Comparison of ENCODE assay signal across 28 mouse cellular contexts in genomic region chr1:130828656-130829055, GRCm38 (mm10). TPM values are rescaled to one million over a fixed set of nuclear protein-coding genes. Genes with fewer than 3 reads are reported as not detected.
DNase-seq lines count a peak whose midpoint lies in the region; ATAC-seq and TF ChIP-seq lines count a peak whose summit lies in the region.
"Had no signal": no experiment of that assay in that cellular context is flagged by ENCODE, and none has a peak within 500 bp of the region (broad histone marks: within the 10 kb centered on the region; RNA-seq: fewer than 3 reads in every experiment).

No protein-coding gene starts in this region.

- DNase-seq in cerebellum, postnatal 4 days (ENCODE audit: low spot score in 2 of 2): no peak
- peak; percentile 93 for DNase-seq in liver, adult 2 months (ENCODE audit: extremely low read depth, low read depth, low spot score)
- DNase-seq in lung, adult 2 months: no peak
- DNase-seq: adrenal gland, adult 8-10 months; adrenal gland, postnatal 36 days; B cell, adult 2 months; gastrocnemius, postnatal 14 days; heart, adult 2 months; heart, postnatal 14 days had no signal

- ATAC-seq in cerebellum, adult (ENCODE audit: insufficient number of reproducible peaks, low FRiP score, low TSS enrichment): peak; percentile 50; the same call in 1 of the 2 replicates
- no peak for ATAC-seq in intestine, postnatal 0 days
- no peak for ATAC-seq in intestine, embryonic 15.5 days
- ATAC-seq in liver, embryonic 12.5 days: no peak
- ATAC-seq: CD4-positive, CD25-positive, alpha-beta regulatory T cell, adult 4 months; forebrain, embryonic 15.5 days; hindbrain, postnatal 0 days had no signal

- TF ChIP-seq POLR2A in liver, adult 2 months (IDR thresholded peaks at IDR 0.05; ENCODE audit: extremely low read depth, insufficient read depth, low read length): no peak
- TF ChIP-seq POLR2A in small intestine, adult 2 months (IDR thresholded peaks at IDR 0.05; ENCODE audit: low read depth, low read length): no peak
- TF ChIP-seq POLR2A in lung, adult 2 months (IDR thresholded peaks at IDR 0.05; ENCODE audit: borderline replicate concordance, extremely low read depth, low read depth, low read length): no peak

- no peak overlapping the region for H3K9ac ChIP-seq in intestine, postnatal 0 days (ENCODE audit: low read depth, low read length)
- H3K9ac ChIP-seq in intestine, embryonic 15.5 days: no peak overlapping the region
- peak overlapping the region; percentile 3; the same call in 1 of the 2 replicates for H3K9ac ChIP-seq in liver, adult 2 months (ENCODE audit: low read depth, low read length)
- H3K9ac ChIP-seq in liver, embryonic 12.5 days: no peak overlapping the region
- H3K9ac ChIP-seq: embryonic facial prominence, embryonic 12.5 days; forebrain, embryonic 15.5 days; heart, embryonic 15.5 days; hindbrain, embryonic 13.5 days had no signal

- WGBS in intestine, postnatal 0 days: 67% methylated on average over 4 of the region's 4 CpGs
- WGBS in intestine, embryonic 15.5 days: 78% methylated on average over 4 of the region's 4 CpGs
- WGBS in liver, adult 2 months: 25% methylated on average over 4 of the region's 4 CpGs
- WGBS in liver, embryonic 12.5 days (ENCODE audit: insufficient replicate concordance): 59% methylated on average over 4 of the region's 4 CpGs
- WGBS in small intestine, adult 2 months: 23% methylated on average over 4 of the region's 4 CpGs
- 56% methylated on average over 4 of the region's 4 CpGs for WGBS in lung, adult 2 months

- H3K4me2 ChIP-seq in intestine, postnatal 0 days (replicated peaks; ENCODE audit: low read depth): peak overlapping the region; percentile 40
- H3K4me2 ChIP-seq in intestine, embryonic 15.5 days (replicated peaks): no peak overlapping the region
- no peak overlapping the region for H3K4me2 ChIP-seq in liver, embryonic 12.5 days
- H3K4me2 ChIP-seq: embryonic facial prominence, embryonic 12.5 days; forebrain, embryonic 15.5 days; heart, embryonic 11.5 days; heart, embryonic 15.5 days; hindbrain, embryonic 13.5 days had no signal

- no peak overlapping the region for H3K27ac ChIP-seq in intestine, postnatal 0 days (ENCODE audit: low read depth, low read length)
- no peak overlapping the region for H3K27ac ChIP-seq in intestine, embryonic 15.5 days
- peak overlapping the region; percentile 26 for H3K27ac ChIP-seq in liver, adult 2 months (replicated peaks; ENCODE audit: insufficient read depth, low read depth, low read length)
- H3K27ac ChIP-seq in liver, embryonic 12.5 days: no peak overlapping the region
- H3K27ac ChIP-seq in small intestine, adult 2 months (ENCODE audit: insufficient read depth, low read depth, low read length): peak overlapping the region; percentile 93
- H3K27ac ChIP-seq: embryonic facial prominence, embryonic 12.5 days; forebrain, embryonic 15.5 days; heart, adult 2 months; heart, embryonic 15.5 days; hindbrain, embryonic 13.5 days; hindbrain, postnatal 0 days had no signal

- no peaks in the 10 kb centered on the region for H3K36me3 ChIP-seq in intestine, postnatal 0 days (ENCODE audit: control insufficient read depth, insufficient read depth)
- H3K36me3 ChIP-seq in intestine, embryonic 15.5 days: no peaks in the 10 kb centered on the region
- H3K36me3 ChIP-seq in liver, adult 2 months (ENCODE audit: control insufficient read depth, insufficient read depth, low read length): no peaks in the 10 kb centered on the region
- H3K36me3 ChIP-seq in liver, embryonic 12.5 days: no peaks in the 10 kb centered on the region
- peaks cover 19% of the 10 kb centered on the region for H3K36me3 ChIP-seq in small intestine, adult 2 months (ENCODE audit: control insufficient read depth, insufficient read depth, low read length)
- H3K36me3 ChIP-seq: embryonic facial prominence, embryonic 12.5 days; forebrain, embryonic 15.5 days; G1E; heart, embryonic 15.5 days; hindbrain, embryonic 13.5 days had no signal

- H3K79me2 ChIP-seq in liver, adult 2 months (ENCODE audit: control insufficient read depth, insufficient read depth, low read length): peaks cover 17% of the 10 kb centered on the region

- no peaks in the 10 kb centered on the region for H3K9me3 ChIP-seq in intestine, postnatal 0 days (ENCODE audit: control insufficient read depth)
- H3K9me3 ChIP-seq in intestine, embryonic 15.5 days: no peaks in the 10 kb centered on the region
- H3K9me3 ChIP-seq in liver, embryonic 12.5 days (replicated peaks): no peaks in the 10 kb centered on the region
- H3K9me3 ChIP-seq: embryonic facial prominence, embryonic 12.5 days; forebrain, embryonic 15.5 days; G1E; heart, embryonic 15.5 days; hindbrain, embryonic 13.5 days had no signal

- 0 out of 2 replicates have a peak overlapping the region, but pooled peaks have one; percentile 5 for H3K4me3 ChIP-seq in intestine, postnatal 0 days (ENCODE audit: low read depth, low read length)
- H3K4me3 ChIP-seq in intestine, embryonic 15.5 days (replicated peaks): no peak overlapping the region
- no peak overlapping the region for H3K4me3 ChIP-seq in liver, adult 2 months (ENCODE audit: insufficient read depth, low read depth, low read length)
- H3K4me3 ChIP-seq in liver, embryonic 12.5 days: no peak overlapping the region
- H3K4me3 ChIP-seq in small intestine, adult 2 months (ENCODE audit: low read depth, low read length): peak overlapping the region; percentile 62
- no peak overlapping the region for H3K4me3 ChIP-seq in lung, adult 2 months (replicated peaks; ENCODE audit: extremely low read depth, low read depth, low read length)
- H3K4me3 ChIP-seq: embryonic facial prominence, embryonic 12.5 days; forebrain, embryonic 15.5 days; heart, adult 2 months; heart, embryonic 15.5 days; hindbrain, embryonic 13.5 days had no signal

- no peak for TF ChIP-seq CTCF in intestine, postnatal 0 days (IDR thresholded peaks at IDR 0.05; ENCODE audit: low read depth)
- TF ChIP-seq CTCF in liver, adult 2 months (IDR thresholded peaks at IDR 0.05; ENCODE audit: low read depth, low read length): no peak
- no peak for TF ChIP-seq CTCF in small intestine, adult 2 months (IDR thresholded peaks at IDR 0.05; ENCODE audit: extremely low read depth, insufficient read length, insufficient replicate concordance, low read depth, low read length)
- no peak for TF ChIP-seq CTCF in lung, adult 2 months (IDR thresholded peaks at IDR 0.05; ENCODE audit: insufficient read depth, low read length)

- H3K4me1 ChIP-seq in intestine, postnatal 0 days (replicated peaks; ENCODE audit: control insufficient read depth, insufficient read depth, low read length): 0 out of 2 replicates have a peak, but pooled peaks cover 5% of the 10 kb centered on the region
- peaks cover 3% of the 10 kb centered on the region; the same call in 1 of the 2 replicates for H3K4me1 ChIP-seq in intestine, embryonic 15.5 days (replicated peaks)
- peaks cover 38% of the 10 kb centered on the region for H3K4me1 ChIP-seq in liver, adult 2 months (ENCODE audit: control insufficient read depth, insufficient read depth, low read length)
- peaks cover 8% of the 10 kb centered on the region for H3K4me1 ChIP-seq in liver, embryonic 12.5 days
- peaks cover 14% of the 10 kb centered on the region; the same call in 1 of the 2 replicates for H3K4me1 ChIP-seq in small intestine, adult 2 months (ENCODE audit: control insufficient read depth, insufficient read depth, insufficient read length, low read length)
- no peaks in the 10 kb centered on the region for H3K4me1 ChIP-seq in lung, adult 2 months (ENCODE audit: control insufficient read depth, insufficient read depth, low read length)
- H3K4me1 ChIP-seq: embryonic facial prominence, embryonic 12.5 days; forebrain, embryonic 15.5 days; hindbrain, embryonic 13.5 days had no signal

- H3K27me3 ChIP-seq in intestine, postnatal 0 days (replicated peaks; ENCODE audit: control insufficient read depth, insufficient read depth, low read length): no peaks in the 10 kb centered on the region
- H3K27me3 ChIP-seq in intestine, embryonic 15.5 days (replicated peaks): no peaks in the 10 kb centered on the region
- H3K27me3 ChIP-seq in liver, adult 2 months (ENCODE audit: control insufficient read depth, insufficient read depth, low read length): no peaks in the 10 kb centered on the region
- H3K27me3 ChIP-seq in liver, embryonic 12.5 days (replicated peaks): no peaks in the 10 kb centered on the region
- no peaks in the 10 kb centered on the region for H3K27me3 ChIP-seq in small intestine, adult 2 months (ENCODE audit: control insufficient read depth, insufficient read depth, low read length)
- H3K27me3 ChIP-seq: embryonic facial prominence, embryonic 12.5 days; forebrain, embryonic 15.5 days; heart, embryonic 15.5 days; hindbrain, embryonic 13.5 days had no signal

RNA-seq across cellular contexts. Expression of gene Pigr, which starts 2.2 kb away (rescaled TPM):
- polyA plus RNA-seq in intestine, postnatal 0 days (2015; fragmentation: Nextera tagmentation; extraction: Ambion mirVana): 14.0 and 15.1 TPM in 2 replicates
- 0.96 and 2.5 TPM in 2 replicates for polyA plus RNA-seq in intestine, embryonic 15.5 days (2015; fragmentation: Nextera tagmentation; extraction: Ambion mirVana)
- total RNA-seq in liver, adult 2 months (2014; rRNA removed): 482 and 517 TPM in 2 replicates
- polyA plus RNA-seq in liver, adult 2 months (2012; rRNA removed): 579 and 633 TPM in 2 replicates
- polyA plus RNA-seq in liver, embryonic 12.5 days (2016; fragmentation: Nextera tagmentation; extraction: Ambion mirVana): 0.11 and 0.13 TPM in 2 replicates
- 747 and 1,110 TPM in 2 replicates for polyA plus RNA-seq in small intestine, adult 2 months (2012; rRNA removed)
- polyA plus RNA-seq in lung, adult 2 months (2012; rRNA removed): 15.2 and 21.6 TPM in 2 replicates
- total RNA-seq: gastrocnemius, postnatal 14 days; heart, adult 2 months; hematopoietic stem cell, adult 5-6 weeks; hindbrain, postnatal 0 days had no signal
- polyA plus RNA-seq: cortical plate, adult 2 months; embryonic facial prominence, embryonic 12.5 days; forebrain, embryonic 11.5 days; forebrain, embryonic 15.5 days; G1E; heart, embryonic 11.5 days; heart, embryonic 15.5 days; hindbrain, embryonic 13.5 days; hindbrain, postnatal 0 days had no signal

RNA-seq across cellular contexts. Expression of gene Fcamr, which starts 28.0 kb away (rescaled TPM):
- 0.17 TPM in 1 of 2 replicates, not detected in the other for polyA plus RNA-seq in intestine, postnatal 0 days (2015; fragmentation: Nextera tagmentation; extraction: Ambion mirVana)
- polyA plus RNA-seq in intestine, embryonic 15.5 days (2015; fragmentation: Nextera tagmentation; extraction: Ambion mirVana): 0.18 and 0.21 TPM in 2 replicates
- 0.13 and 0.55 TPM in 2 replicates for total RNA-seq in liver, adult 2 months (2014; rRNA removed)
- 0.09 TPM in 1 of 2 replicates, not detected in the other for polyA plus RNA-seq in liver, adult 2 months (2012; rRNA removed)
- polyA plus RNA-seq in liver, embryonic 12.5 days (2016; fragmentation: Nextera tagmentation; extraction: Ambion mirVana): not detected in 2 replicates
- 0.74 and 1.6 TPM in 2 replicates for polyA plus RNA-seq in small intestine, adult 2 months (2012; rRNA removed)
- polyA plus RNA-seq in lung, adult 2 months (2012; rRNA removed): 0.71 and 1.3 TPM in 2 replicates
- total RNA-seq: adrenal gland, postnatal 36 days; G1E; gastrocnemius, postnatal 14 days; hematopoietic stem cell, adult 5-6 weeks; hindbrain, postnatal 0 days had no signal
- polyA plus RNA-seq: cortical plate, adult 2 months; embryonic facial prominence, embryonic 12.5 days; forebrain, embryonic 11.5 days; forebrain, embryonic 15.5 days; G1E; hindbrain, embryonic 13.5 days; hindbrain, postnatal 0 days had no signal

RNA-seq across cellular contexts. Expression of gene Fcmr, which starts 36.8 kb away (rescaled TPM):
- 0.52 and 2.0 TPM in 2 replicates for polyA plus RNA-seq in intestine, postnatal 0 days (2015; fragmentation: Nextera tagmentation; extraction: Ambion mirVana)
- 2.8 and 5.7 TPM in 2 replicates for polyA plus RNA-seq in intestine, embryonic 15.5 days (2015; fragmentation: Nextera tagmentation; extraction: Ambion mirVana)
- total RNA-seq in liver, adult 2 months (2014; rRNA removed): 0.09 and 0.54 TPM in 2 replicates
- polyA plus RNA-seq in liver, adult 2 months (2012; rRNA removed): 0.81 and 2.6 TPM in 2 replicates
- polyA plus RNA-seq in liver, embryonic 12.5 days (2016; fragmentation: Nextera tagmentation; extraction: Ambion mirVana): not detected in 2 replicates
- polyA plus RNA-seq in small intestine, adult 2 months (2012; rRNA removed): 10.4 and 10.7 TPM in 2 replicates
- polyA plus RNA-seq in lung, adult 2 months (2012; rRNA removed): 21.9 and 25.0 TPM in 2 replicates
- total RNA-seq: adrenal gland, postnatal 36 days; G1E; gastrocnemius, postnatal 14 days; hematopoietic stem cell, adult 5-6 weeks had no signal
- polyA plus RNA-seq: embryonic facial prominence, embryonic 12.5 days; forebrain, embryonic 11.5 days; forebrain, embryonic 15.5 days; G1E had no signal

RNA-seq across cellular contexts. Expression of gene Il24, which starts 58.6 kb away (rescaled TPM):
- polyA plus RNA-seq in intestine, postnatal 0 days (2015; fragmentation: Nextera tagmentation; extraction: Ambion mirVana): not detected in 2 replicates
- polyA plus RNA-seq in intestine, embryonic 15.5 days (2015; fragmentation: Nextera tagmentation; extraction: Ambion mirVana): not detected in 2 replicates
- total RNA-seq in liver, adult 2 months (2014; rRNA removed): not detected in 2 replicates
- polyA plus RNA-seq in liver, adult 2 months (2012; rRNA removed): not detected in 2 replicates
- not detected in 2 replicates for polyA plus RNA-seq in liver, embryonic 12.5 days (2016; fragmentation: Nextera tagmentation; extraction: Ambion mirVana)
- not detected in 2 replicates for polyA plus RNA-seq in small intestine, adult 2 months (2012; rRNA removed)
- polyA plus RNA-seq in lung, adult 2 months (2012; rRNA removed): not detected in 2 replicates
- total RNA-seq: adrenal gland, adult 8-10 months; adrenal gland, postnatal 36 days; G1E; gastrocnemius, postnatal 14 days; heart, adult 2 months; heart, postnatal 14 days; hematopoietic stem cell, adult 5-6 weeks; hindbrain, postnatal 0 days had no signal
- polyA plus RNA-seq: brain, embryonic 14.5 days; CD4-positive, CD25-positive, alpha-beta regulatory T cell, adult 4 months; cortical plate, adult 2 months; embryonic facial prominence, embryonic 12.5 days; forebrain, embryonic 11.5 days; forebrain, embryonic 15.5 days; frontal cortex, adult 2 months; G1E; heart, adult 2 months; heart, embryonic 11.5 days; heart, embryonic 15.5 days; hindbrain, embryonic 13.5 days; hindbrain, postnatal 0 days; intestine, embryonic 14.5 days had no signal

Comparison
In these comparisons a context has a peak if more than half of its experiments do, and no peak if none do; other contexts are left out.
1. H3K27ac ChIP-seq: peak in liver, adult 2 months (single experiment) and small intestine, adult 2 months (single experiment); none in intestine, postnatal 0 days (single experiment), intestine, embryonic 15.5 days (single experiment) and liver, embryonic 12.5 days (single experiment).
2. H3K4me3 ChIP-seq: peak in intestine, postnatal 0 days (single experiment) and small intestine, adult 2 months (single experiment); none in intestine, embryonic 15.5 days (single experiment), liver, adult 2 months (single experiment), liver, embryonic 12.5 days (single experiment) and lung, adult 2 months (single experiment).
3. RNA of gene Pigr, which starts 2.2 kb away (polyA plus RNA-seq): 747 to 1,110 TPM in small intestine, adult 2 months and 579 to 633 TPM in liver, adult 2 months; 15.2 to 21.6 TPM in lung, adult 2 months, 14.0 to 15.1 TPM in intestine, postnatal 0 days, 0.96 to 2.5 TPM in intestine, embryonic 15.5 days and 0.11 to 0.13 TPM in liver, embryonic 12.5 days; every median in the first group is over 10 times any median in the second.